Mouse (Mus musculus): Measurements from ENCODE around the gene Csad.
A peak's percentile ranks its signal among the peaks of the same experiment; 100 is the strongest.
"Not testable (repeated sequence)": the region's sequence is repeated elsewhere in the genome, so short reads cannot be mapped to it uniquely, and the experiment has no call there.

Csad gene

DNA sequence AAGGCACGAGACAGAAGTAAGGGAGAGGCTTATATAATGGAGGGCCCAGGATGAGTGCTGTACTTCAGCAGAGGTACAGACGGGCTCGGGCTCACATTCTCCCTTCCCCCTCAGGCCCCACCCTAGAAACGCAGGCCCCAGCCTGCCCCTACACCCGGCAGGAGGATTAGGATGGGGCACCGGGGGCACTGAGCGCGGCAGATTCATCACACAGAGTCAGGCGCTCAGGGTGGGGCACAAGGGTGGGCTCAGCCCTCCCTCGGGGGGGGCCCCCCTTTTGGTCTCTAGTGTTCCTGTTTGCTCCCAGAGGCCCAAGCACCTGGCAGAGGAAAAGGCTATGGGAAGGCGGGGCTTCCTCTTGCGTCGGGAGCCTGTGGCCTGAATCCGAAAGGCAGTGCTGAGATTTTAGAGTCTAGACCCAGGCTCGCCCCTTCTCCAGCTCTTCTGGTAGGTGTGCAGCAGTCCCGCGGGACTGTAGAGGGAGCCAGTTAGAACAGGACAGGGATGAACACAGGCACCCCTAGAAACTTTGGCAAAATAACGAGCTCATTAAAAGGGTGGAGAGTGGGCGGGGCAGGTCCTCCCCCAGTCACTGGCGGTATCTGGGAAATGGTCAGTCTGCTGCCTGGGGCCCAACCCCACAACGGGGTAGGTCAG lies 31.0 kb upstream of the Csad start:
- no peak for DNase-seq (ENCODE audit: low read depth, low spot score)

DNA sequence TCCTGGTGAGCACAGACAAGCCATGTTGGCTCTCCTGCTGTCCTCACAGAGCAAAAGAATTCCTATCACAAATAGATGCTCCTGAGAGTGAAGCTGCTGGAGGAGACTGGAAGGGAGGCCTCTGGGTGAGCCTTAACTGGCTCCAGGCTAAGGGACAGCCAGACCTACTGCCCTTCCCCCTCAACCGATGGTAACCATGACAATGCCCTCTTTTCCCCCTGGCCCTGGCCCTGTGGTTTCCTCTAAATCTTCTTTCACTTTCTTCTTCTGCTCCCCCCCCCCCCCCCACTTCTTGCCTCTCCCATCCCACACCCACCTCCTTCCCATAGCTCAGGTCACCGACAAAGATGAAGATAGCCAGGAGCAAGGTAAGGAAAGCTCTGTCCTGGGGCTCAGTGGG lies 29.4 kb upstream of the Csad start:
- no peak for DNase-seq (ENCODE audit: low read depth, low spot score)

DNA sequence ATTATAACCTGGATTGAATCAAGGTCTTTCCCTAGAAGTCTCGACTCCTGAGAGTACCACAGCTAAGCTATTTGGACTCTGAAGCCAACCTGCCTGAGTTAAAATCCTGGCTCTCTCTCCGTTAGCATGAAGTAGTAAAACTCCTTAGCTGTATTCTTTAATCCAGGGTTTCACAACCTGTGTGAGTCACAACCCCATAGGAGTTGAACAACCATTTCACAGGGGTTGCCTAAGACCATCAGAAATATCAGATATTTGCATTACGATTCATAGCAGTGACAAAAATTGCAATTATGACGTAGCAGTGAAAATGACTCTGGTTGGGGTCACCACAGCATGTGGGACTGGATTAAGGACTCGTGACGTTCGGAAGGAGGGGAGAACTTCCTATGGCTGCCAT lies 28.2 kb upstream of the Csad start:
- DNase-seq (ENCODE audit: low read depth, low spot score) = no peak

DNA sequence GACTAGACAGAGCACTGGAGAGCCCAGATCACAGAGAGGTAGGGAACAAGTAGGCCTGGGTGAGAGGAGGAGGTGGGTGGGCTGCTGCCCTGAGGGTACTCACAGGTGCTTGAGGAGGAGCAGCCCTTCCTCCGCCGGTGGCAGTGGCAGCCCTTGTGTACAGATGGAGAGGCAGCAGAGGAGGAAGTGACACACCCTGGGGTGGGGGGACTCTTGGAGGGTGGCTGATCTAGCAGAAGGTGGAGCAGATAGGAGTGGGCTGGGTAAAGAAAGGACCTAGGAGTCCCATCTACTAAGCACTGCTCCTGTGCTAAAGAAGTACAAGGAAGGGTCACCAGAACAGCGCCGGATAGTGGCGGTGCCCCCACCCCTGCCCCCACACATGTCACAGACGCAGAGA lies 27.2 kb upstream of the Csad start, which contains the start of gene Itgb7:
Itgb7 (minus strand) TSS at position 197 of the 400 bp plus-strand sequence.
- DNase-seq (ENCODE audit: low read depth, low spot score) = no peak

DNA sequence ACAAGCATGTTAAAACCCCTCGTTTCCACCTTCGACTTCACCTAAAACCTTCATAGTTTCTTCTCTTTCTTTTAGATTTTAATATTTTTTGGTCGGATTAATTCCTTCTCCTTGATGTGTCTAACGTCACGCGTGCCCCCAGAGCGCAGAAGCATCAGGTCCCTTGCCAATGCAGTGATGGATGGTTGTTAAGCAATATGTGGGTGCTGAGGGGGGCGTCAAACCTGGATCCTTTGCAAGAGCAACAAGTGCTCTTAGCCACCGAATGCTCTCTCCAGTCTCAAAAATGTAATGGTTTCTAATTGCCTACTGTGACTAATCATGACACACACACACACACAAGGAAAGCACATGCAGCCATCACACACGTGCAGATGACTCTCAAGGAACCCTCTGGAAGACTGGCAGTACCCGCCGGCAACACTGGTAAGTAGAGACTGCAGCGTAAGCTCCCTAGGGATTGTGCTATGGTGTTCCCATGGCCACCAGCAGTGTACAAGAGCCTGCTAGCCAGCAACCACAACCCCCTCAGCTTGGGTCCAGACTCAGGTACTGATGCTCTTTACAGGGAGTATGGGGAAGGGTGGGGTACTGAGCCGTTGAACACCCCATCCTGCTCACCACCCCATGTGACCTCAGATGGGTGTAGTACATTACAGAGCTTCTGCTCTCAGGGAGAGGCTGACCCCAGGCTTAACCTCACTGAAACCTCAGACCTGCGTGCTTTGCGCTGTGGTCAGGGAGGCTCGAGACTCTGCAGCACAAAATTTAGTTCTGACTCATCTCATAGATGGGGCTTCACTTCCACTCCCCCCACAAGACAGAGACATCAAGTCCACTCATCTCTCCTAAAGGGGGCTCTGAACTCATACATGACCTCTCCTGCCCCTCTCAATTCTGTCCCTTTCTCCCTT lies 26.1 kb upstream of the Csad start:
- no peak for DNase-seq (ENCODE audit: low read depth, low spot score)

DNA sequence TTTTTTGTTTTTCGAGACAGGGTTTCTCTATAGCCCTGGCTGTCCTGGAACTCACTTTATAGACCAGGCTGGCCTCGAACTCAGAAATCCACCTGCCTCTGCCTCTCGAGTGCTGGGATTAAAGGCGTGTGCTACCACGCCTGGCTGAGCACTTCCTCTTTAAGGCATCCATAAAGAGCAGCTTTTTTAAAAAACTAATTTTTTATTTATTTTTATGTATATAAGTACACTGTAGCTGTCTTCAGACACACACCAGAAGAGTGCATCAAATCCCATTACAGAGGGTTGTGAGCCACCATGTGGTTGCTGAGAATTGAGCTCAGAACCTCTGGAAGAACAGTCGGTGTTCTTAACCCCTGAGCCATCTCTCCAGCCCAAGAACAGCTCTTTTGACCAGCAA lies 21.1 kb upstream of the Csad start:
- DNase-seq (ENCODE audit: low read depth, low spot score) = not testable (repeated sequence)

DNA sequence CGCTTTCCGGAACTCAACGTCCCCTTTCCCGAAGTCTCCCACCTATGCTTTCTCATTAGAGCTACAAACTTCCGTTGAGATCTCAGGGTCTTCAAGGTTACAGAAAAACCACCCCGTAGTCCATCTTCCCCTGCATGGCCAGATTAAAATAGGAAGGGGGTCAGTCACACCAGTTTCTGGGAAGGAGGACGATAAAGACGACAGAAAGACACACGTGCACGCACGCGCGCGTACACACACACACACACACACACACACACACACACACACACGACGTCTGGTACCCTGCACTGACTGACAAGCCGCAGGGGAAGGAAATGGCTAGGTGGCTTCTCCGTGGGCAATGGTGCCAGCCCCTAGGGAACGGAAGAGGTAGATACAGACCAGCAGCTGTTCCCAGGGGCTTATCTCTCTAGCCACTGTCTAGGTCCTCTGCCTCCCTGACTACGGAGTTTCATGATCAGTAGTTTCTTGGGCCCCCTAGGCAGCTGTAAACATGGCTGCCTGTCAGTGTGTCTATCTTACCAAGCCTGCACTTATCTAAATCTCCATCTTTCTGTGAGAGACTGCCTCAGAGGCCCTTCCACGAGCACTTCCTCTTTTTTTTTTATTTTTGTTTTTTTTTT lies 20.6 kb upstream of the Csad start:
- no peak for DNase-seq (ENCODE audit: low read depth, low spot score)

DNA sequence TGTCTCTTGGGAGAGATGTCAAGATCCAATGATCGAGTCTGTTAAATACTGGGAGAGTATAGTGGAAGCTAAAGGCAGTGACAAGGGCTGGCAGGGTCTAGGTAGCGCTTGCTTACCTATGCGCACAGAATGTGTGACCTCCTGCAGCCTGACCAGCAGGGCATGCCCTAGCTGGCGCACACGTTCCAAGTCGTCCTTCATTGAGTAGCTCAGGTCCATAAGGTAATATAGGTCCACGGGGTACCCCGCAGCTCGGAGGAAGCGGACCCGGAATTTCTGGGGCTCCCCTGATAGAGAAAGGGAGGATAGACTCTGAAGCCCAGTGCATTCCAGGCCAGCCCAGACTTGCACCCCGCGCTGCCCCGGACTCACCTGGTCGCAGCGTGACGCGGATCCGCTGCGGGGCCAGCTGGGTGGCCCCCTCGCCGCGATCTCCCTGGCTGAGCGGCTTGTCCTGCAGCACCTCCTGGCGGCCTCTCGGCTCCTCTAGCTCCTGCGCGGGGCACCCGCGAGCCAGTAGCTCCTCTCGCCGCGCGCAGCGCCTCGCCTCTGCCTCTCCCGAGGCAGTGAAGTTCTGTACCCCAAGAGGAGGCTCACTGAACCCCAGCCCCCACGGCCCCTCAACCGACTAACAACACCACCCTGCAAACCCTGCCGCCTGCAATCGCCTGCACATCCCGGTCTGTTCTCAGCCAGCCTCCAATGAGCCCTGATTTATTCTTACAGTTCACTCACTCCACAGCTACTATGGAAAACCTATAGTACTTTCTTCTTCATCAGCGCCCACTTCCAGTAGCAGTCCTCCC lies 19.9 kb upstream of the Csad start:
- no peak for DNase-seq (ENCODE audit: low read depth, low spot score)

DNA sequence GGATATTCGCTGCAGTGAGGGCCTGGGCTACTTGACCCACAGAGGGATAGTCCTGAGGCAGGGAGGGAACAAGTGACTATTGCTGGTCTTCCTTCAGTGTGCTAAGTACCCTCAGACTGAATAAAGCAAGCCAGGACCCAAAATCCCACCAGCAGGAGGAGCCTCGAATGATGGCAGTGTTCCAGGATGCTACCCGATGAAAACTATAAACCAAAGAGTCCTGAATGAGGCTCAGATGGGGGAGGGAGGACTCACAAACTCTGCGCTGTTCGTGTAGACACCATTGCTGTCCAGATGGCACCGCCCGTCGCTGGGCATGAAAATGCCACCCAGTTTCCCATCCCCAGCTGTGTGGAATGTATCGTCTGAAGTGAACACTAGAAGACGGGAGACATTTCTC lies 17.9 kb upstream of the Csad start:
- DNase-seq (ENCODE audit: low read depth, low spot score) = no peak

DNA sequence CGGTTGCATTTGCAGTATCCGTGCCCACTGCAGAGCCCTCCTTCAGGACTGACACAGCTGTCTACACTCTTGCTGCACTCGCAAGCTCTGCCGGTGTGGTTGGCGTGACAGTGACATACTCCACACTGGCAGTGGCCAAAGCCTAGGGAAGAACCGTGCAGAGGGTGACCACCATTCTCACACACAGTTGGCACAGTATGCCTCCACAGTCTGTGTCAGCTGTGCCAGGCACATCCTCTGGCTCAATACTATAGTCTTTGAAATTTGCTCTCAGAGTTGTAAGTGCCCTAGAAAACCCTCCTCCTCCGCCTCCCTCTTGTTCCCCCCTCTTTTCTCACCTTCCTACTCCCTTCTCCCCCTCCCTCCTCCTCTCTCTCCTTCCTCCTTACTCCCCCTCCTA lies 12.8 kb upstream of the Csad start:
- DNase-seq (ENCODE audit: low read depth, low spot score) = no peak

DNA sequence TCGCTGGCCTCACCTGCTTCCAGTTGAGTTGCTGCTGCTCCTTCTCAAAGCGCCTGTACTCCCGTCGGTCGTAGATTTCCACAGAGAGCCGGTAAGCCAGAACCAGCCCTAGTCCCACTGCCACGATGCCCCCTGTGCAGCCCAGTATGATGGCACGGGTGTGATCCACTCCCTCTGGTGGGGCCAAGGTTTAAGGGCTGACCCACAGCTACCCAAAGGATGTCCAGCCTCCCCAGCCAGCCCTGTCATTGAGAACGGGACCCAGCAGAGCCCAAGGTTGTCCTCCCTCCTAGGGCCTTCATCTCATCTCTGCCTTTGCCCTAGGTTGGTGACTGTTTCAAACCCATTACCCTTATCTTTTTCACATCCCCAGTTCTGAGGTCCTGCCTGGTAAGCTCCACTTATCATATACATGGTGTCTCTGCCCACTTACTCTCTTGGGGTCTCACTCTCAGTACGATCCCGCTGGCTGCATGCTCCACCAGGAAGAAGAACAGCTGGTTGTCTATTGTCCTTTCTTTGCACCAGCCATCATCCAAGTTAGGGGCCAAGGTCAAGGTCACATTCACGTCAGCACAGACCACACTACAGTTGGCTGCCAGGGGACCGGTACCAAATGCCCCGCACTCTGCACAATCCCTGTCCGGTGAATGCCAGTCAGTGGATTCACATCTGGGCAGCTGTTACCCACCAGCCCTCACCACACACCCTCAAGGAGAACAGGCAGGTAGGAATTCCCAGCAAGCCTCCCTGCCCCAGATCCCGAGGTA lies 12.1 kb upstream of the Csad start:
- no peak for DNase-seq (ENCODE audit: low read depth, low spot score)

DNA sequence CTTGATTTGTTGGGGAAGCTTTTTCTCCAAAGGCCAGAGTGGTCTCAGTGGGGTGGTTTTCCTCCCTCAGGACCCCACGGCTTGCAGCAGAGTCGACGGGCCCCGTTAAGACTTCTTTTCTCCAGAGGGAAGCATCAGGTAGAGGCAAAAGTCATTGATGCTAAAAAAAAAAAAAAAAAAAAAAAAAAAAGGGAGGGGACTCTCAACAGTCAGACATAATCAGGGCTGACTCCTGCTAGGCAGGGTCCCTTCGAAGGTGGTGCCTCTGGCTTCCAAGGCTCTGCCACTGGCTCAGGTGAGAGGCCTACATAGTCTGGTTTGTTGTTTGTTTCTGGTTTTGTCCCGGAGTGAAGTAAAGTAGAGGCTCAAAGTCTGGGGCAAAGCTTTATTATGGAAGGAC lies 11.1 kb upstream of the Csad start:
- DNase-seq (ENCODE audit: low read depth, low spot score) = no peak

DNA sequence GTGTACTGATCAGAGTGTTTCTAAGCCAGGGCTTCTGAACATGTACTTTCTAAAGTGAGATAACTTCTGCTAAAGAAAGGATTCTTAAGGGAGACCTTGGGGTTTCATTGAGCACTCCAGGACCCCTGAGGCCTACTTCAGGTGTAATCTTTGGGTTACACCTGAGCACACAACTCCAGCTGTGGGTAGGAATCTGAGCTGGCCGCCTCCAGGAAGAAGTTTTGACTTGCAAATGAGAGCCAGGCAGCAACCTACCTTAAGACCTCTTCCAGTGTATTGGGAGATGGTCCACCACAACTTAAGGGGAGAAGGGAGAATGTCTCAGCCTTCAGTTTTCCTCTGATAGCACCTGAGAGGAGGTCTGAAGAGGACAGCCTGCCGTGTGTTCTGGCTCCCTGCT lies 9.6 kb upstream of the Csad start:
- DNase-seq (ENCODE audit: low read depth, low spot score) = no peak

DNA sequence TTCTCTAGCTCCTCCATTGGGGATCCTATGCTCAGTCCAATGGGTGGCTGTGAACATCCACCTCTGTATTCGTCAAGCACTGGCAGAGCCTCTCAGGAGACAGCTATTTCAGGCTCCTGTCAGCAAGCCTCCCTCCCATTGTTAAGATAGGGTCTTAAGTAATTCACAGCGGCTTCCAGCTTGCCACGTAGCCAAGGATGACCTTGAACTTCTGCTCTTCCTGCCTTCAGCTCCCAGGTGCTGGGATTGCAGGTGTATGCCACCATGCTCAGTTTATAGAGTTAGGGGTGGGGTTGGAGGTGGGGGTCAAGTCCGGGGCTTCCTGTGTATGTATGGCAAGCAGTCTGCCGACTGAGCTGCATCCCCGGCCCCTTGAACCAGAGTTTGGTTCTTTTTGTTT lies 7.4 kb upstream of the Csad start:
- DNase-seq (ENCODE audit: low read depth, low spot score) = no peak

DNA sequence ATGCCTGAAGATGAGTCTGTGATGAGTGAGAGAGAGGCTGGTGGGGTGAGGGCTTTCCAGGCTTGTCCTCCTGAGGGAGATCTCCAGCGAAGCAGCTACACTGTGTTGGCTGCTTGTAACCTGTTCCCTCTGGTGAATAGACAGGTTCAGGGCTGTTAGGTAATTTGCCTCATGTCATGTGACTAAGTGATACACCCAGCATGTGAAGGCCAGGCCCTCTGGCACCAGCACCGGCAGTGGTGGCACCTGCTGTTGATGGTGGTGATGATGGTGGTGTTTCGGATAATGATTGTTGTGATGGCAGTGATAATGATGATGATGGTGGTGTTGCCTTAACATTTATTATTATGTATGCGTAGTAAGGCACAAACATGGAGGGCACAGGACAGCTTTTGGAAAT lies 6.3 kb upstream of the Csad start:
- no peak for DNase-seq (ENCODE audit: low read depth, low spot score)

DNA sequence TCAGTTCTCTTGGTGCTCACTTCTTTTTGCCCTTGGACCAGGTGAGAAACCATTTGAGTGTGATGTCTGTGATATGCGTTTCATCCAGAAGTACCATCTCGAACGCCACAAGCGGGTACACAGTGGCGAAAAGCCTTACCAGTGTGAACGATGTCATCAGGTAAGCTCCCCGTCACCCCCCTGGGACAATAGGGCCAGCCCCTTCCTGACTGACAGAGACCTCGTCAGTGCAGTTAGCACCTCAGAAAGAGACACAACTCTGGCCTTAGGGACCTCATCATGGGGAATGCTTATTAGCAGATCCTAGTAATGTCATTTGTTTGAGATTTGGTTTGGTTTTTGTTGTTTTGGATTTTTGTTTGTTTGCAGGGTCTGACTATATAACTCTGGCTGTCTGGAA lies 4.6 kb upstream of the Csad start:
- DNase-seq (ENCODE audit: low read depth, low spot score) = no peak

DNA sequence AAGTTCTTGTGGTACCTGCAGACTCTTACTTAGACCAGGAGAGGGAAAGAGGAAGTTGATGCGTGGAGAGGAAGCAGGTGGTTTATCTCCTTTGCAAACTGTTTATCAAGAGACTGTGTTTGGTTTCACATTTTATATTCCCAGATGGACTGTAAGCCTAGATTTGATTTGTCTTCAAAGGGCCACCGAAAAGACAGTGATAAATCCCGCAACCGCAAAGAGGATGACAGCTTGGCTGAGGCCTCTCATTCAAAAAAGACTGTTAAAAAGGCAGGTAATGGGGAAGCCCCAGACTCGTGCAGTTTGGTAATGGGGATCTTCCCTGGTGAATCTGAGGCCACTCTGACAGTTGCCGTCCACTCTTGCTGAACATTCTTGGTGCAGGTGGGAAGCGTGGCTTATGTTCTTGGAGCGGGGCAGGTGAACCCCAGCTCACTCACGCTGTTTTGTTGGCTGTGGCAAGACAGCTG lies 3.6 kb upstream of the Csad start:
- DNase-seq (ENCODE audit: low read depth, low spot score) = no peak

DNA sequence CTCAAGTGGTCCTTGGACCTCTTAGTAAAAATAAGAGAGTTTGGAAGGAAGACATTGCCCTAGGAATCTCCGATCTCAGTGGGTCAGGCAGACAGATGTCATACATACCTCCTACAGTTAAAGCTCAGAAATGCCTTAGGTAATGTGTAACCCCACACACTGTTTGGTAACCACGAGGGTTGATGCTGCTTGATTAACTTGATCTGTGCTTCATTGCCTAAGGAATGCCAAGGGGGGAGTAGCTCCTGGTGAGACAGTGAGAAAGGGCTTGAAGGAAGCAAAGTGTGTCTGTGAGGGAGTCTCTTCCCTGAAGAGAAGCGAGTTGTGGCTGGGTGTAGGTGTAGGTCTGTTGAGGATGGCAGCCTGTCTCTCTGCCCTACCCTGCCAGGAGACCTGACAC lies 2.8 kb upstream of the Csad start:
- DNase-seq (ENCODE audit: low read depth, low spot score) = no peak

DNA sequence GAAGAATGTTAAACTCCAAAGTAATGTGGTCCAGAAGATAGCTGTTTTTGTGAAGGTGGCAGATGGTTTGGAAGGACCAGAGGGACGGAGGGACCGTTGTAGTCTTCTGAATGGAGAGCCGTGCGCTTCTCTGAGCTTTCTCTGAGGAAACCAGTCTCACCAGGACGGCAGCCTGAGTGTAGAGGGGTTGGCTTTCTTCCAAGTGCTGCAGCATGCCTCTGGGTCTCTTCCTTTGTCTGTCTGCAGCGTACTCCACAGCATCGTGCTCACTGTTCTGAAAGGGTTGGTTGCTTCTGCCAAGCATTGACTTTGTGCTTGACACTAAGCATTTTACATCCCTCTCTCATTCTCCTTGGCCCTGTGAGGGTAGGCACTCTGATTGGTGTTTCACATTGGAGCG lies 1.3 kb upstream of the Csad start:
- no peak for DNase-seq (ENCODE audit: low read depth, low spot score)

DNA sequence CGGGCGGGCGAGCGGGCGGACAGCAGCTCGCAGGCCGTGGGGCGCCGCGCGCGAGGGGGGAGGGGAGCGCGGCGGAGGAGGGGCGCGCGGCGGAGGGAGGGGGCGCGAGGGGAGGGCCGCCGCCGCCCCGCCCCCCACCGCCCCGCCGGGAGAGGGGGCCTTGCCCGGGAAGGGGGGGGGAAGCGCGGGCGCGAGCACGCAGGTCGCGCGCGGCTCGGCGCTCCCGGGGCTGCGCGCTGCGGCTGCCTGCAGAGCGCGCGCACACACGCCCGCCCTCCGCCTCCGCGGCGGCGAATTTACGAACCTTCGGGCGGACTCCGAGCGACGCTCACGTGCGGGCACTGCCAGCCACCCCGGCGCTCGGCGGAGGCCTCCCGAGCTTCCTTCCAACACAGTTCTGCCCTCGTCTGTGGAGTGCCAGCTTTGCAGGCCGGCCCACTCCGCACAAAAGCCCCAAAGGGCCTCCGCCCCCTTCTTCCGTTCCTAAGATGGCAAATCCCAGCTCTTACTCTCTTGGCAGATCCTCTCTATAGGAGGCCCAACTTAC lies 616 bp downstream of the Csad start:
- DNase-seq (ENCODE audit: low read depth, low spot score) = peak; percentile 44

Data from skeletal muscle tissue, adult 2 months (tissue).